Mouse (Mus musculus): ENCODE results near the gene Cox16.
"Not testable (repeated sequence)": the region's sequence is repeated elsewhere in the genome, so short reads cannot be mapped to it uniquely, and the experiment has no call there.

Cox16 gene

DNA sequence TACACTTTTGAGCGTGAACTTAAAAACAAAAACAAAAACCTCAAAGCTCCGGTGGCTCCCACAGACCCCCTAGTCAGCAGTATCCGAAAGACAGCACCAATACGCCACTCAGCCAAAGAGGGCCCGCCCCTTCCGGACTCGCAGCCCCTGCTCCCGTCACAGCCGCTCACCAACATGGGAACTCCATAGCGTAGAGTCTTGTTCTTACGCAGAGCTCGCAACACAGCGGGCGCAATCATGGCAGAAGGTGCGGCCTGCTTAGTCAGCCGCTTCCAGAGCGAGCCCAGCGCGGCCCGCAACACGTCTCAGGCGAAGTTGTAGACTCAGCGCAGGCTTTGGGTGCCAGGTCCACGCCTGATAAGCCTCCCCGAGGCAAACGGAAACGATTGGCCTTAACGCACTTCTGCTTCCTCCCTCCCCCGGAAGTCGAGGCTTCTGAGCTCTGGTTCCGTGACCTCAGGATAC lies at the start of gene Cox16:
Gene Cox16, minus strand, starts transcription at position 401 of the 465 bp plus-strand sequence.
- DNase-seq = peak; percentile 82 to 89

- no peak for DNase-seq
Observed at GRCm38 (mm10) chr12:81533029-81533419, 48.1 kb upstream of the Cox16 start.

- peak; percentile 86 to 89 for DNase-seq
Observed at GRCm38 (mm10) chr12:81532316-81533028, 47.5 kb upstream of the Cox16 start, which contains the start of the genes Gm20498 and Synj2bp. Gene Gm20498 (minus strand): TSS chr12:81532905. Gene Synj2bp (minus strand): TSS chr12:81532911.

DNA sequence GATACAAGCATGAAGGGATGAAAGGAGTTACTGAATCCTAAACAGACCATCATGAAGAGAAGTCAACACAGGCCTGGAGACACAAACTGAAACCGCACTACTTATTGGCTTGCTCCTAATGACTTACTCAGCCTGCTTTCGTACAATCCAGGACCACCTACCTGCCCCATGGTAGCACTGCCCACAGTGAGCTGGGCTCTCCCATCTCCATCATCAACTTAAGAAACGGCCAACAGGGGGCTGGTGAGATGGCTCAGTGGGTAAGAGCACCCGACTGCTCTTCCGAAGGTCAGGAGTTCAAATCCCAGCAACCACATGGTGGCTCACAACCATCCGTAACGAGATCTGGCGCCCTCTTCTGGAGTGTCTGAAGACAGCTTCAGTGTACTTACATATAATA lies 45.7 kb upstream of the Cox16 start:
- not testable (repeated sequence) for DNase-seq

- DNase-seq = not testable (repeated sequence)
Observed at GRCm38 (mm10) chr12:81496906-81497305, 12.0 kb upstream of the Cox16 start.

DNA sequence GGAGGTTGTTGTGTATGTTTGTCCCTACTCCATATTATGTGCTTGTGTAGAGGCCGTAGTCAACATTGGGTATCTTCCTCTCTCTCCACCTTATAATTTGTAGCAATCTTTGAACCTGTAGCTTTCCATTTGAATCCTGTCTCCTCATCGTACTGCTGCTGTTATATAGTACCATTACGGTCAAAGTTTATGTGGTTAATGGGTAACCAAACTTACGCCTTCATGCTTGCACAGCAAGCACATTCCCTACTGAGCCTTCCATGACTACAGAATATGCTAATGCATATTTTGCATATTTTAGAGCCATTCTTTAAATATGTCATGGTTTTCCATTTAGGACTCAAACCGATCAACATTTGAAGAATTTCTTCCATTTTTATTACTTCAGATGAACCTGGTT lies 5.6 kb upstream of the Cox16 start:
- peak in 1 of 2 experiments; percentile 34 for DNase-seq

DNA sequence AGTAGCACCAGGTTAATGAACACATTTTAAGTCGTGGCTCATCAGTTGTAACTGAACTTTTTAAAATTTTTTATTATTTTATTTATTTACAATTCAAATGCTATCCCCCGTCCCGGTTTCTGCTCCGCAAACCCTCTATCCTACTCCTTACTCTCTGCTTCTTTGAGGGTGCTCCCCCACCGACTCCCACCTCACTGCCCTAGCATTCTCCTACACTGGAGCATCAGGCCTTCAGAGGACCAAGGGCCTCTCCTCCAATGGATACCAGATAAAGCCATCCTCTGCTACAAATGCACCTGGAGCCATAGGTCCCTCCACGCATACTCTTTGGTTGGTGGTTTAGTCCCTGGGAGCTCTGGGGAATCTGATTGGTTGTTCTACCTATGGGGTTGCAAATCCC lies 384 bp upstream of the Cox16 start:
- DNase-seq = peak in 1 of 2 experiments; percentile 2

GRCm38 (mm10) chr12:81484212-81484611 lies 715 bp downstream of the Cox16 start:
- DNase-seq = no peak

- DNase-seq = no peak
Observed at GRCm38 (mm10) chr12:81483656-81484055, 1.3 kb downstream of the Cox16 start.

DNA sequence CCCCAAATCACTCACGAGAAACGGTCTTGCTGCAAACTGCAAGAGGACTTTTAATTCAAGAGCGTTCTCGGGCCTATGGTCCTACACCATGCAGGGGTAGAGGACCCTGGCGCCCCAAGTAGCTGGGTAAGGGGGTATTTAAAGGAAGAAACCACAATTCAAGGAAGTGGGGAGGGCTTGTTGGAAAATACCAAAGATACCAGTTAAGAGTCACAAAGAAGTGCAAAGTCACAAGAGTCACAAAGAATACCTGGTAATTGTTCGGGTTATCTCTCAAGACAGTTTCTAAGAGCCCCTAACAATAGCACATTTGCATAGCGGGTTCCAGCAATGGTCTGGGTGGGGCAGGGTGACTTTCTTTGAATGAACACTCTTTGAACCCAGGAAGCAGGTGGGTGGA lies 25.9 kb downstream of the Cox16 start:
- DNase-seq = not testable (repeated sequence)

- not testable (repeated sequence) for DNase-seq
Observed at GRCm38 (mm10) chr12:81438985-81439384, 45.9 kb downstream of the Cox16 start.

GRCm38 (mm10) chr12:81434778-81435177 lies 50.1 kb downstream of the Cox16 start:
- peak; percentile 27 to 69 for DNase-seq

- DNase-seq = no peak
Observed at GRCm38 (mm10) chr12:81421846-81422245, 63.1 kb downstream of the Cox16 start, which contains the start of gene Adam4. Gene Adam4 (minus strand): TSS chr12:81421946.

DNA sequence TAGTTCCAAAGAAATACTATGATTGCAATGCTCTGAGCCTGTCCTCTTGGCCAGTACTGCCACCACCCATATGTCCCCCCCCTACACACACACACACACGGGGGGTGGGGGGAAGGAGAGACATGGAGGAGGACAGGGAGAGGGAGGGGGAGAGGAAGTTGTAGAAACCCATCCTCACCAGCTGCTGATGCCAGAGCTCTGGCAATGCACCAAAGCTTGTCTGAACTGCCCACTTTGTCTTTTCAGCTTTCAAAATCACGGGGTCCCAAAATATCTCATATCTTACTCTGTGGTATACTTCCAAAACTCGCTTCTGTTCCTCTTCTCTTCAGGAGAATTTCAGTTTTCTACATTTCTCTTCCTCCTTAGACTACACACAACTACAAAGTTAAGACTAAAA lies 71.7 kb downstream of the Cox16 start:
- no peak for DNase-seq

DNA sequence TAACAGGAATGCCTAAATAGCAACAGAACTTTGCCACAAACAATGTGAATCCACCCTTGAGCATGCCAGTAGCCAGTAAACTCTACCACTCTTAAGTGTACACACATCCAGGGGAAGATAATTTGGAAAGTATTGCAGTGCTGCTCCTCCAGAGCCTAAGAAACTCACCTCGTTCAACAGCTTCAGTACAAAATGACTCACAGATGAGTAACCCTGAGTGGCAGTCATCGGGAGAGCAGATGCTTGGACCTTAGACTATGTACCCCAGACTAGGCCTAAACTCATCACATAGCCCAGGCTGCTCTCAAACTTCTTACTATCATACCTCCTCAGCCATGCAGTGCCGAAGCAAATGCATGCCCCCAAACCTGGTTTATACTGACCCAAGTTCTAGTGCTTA lies 76.0 kb downstream of the Cox16 start:
- DNase-seq = no peak

DNA sequence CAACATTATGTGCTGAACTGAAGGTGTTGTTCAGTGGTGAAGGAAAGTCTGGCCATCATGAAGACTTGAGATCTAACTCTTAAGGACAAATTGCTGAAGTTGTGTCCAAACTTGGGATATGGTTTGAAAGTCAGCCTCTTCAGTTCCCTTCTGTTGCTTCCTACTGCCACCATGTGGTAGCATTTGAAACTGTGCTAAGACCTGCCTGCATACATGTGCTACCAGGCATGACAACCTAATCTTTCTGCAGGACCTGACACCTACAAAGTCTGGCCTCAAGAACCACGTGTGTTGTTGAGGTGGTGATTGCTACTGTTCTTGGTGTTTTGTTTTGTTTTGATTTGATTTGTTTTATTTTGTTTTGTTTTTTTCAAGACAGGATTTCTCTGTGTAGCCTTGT lies 82.7 kb downstream of the Cox16 start:
- peak; percentile 19 to 64 for DNase-seq

- DNase-seq = not testable (repeated sequence)
Observed at GRCm38 (mm10) chr12:81379364-81379763, 105.6 kb downstream of the Cox16 start, which contains the start of gene Gm4787. Gene Gm4787 (minus strand): TSS chr12:81379464.

GRCm38 (mm10) chr12:81333841-81334240 lies 151.1 kb downstream of the Cox16 start:
- no peak for DNase-seq

DNA sequence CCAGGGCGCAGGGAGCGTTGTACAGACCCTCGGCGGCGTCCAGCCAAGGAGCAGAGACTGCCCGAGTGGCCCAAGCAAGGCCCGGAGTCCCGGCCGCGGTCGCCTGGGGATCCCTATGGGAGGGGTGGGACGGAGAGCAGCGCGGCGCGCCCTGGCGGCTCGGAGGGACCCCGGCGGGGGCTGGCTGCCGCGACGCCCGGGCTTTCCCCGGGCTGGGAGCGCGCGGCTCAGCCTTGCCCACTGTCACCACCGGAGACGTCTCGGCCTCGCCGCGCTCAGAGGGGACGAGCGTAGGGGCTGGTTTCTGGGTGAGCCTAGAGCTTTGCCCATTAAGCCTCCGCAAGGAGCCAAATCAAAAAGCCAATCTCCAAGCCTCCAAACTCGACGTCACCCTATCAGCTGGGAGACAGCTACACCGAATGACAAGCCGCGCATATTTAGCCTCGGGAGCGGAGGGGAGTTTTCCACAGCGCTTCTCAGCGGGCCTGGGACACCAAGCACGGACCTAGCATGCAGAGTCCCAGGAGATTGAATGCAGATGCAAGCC lies 152.0 kb downstream of the Cox16 start, which contains the start of gene Slc8a3:
Gene Slc8a3, minus strand, starts transcription at position 306 of the 547 bp plus-strand sequence.
- no peak for DNase-seq

GRCm38 (mm10) chr12:81331937-81332874 lies 152.7 kb downstream of the Cox16 start:
- no peak for DNase-seq

GRCm38 (mm10) chr12:81331046-81331638 lies 153.8 kb downstream of the Cox16 start:
- no peak for DNase-seq

GRCm38 (mm10) chr12:81324991-81325390 lies 159.9 kb downstream of the Cox16 start:
- DNase-seq = no peak

Measured in kidney, adult 8-10 months (tissue).